Mouse (Mus musculus) embryonic facial prominence, embryonic 11.5 days (tissue): ENCODE measurements around the gene Zfp386. TPM values are rescaled to one million over a fixed set of nuclear protein-coding genes. Genes with fewer than 3 reads are reported as not detected.

Source experiments
- ATAC-seq: fragments of 200-750 bp; cut with Nextera tagmentation; replicated peaks from 2 replicates; pipeline ENCODE4 v1.8.0; 2017; ENCODE audit warnings: low read depth; ENCODE audit not compliant: insufficient number of reproducible peaks, low FRiP score, low TSS enrichment
- DNase-seq: peaks from one replicate; pipeline ENCODE4 v3.0.0-alpha.2; 2015; ENCODE audit warnings: low spot score
- H3K27ac ChIP-seq: fragments of 300-500 bp; sonication (generic); replicated peaks from 2 replicates; pipeline ENCODE4 v1.5.1; 2014; ENCODE audit warnings: mild to moderate bottlenecking, low read depth, low read length, control low read depth
- H3K27me3 ChIP-seq: fragments of 300-500 bp; sonication (generic); 2 replicates; pipeline ENCODE4 v1.6.1; 2014; ENCODE audit warnings: mild to moderate bottlenecking, low read length, moderate library complexity, mixed read lengths; ENCODE audit not compliant: control insufficient read depth, insufficient read depth
- H3K36me3 ChIP-seq: fragments of 300-500 bp; sonication (generic); replicated peaks from 2 replicates; pipeline ENCODE4 v1.6.1; 2014; ENCODE audit warnings: low read depth, mild to moderate bottlenecking, low read length, moderate library complexity, mixed read lengths; ENCODE audit not compliant: control insufficient read depth, insufficient read depth
- H3K4me1 ChIP-seq: fragments of 300-500 bp; sonication (generic); 2 replicates; pipeline ENCODE4 v1.6.1; 2014; ENCODE audit warnings: low read length, mixed read lengths; ENCODE audit not compliant: control insufficient read depth, insufficient read depth
- H3K4me2 ChIP-seq: fragments of 300-500 bp; sonication (generic); 2 replicates; pipeline ENCODE4 v1.6.1; 2014; ENCODE audit warnings: low read depth, mild to moderate bottlenecking, control low read depth, low read length, moderate library complexity
- H3K4me3 ChIP-seq: fragments of 300-500 bp; sonication (generic); 2 replicates; pipeline ENCODE4 v1.5.1; 2014; ENCODE audit warnings: low read depth, low read length, control low read depth
- H3K9ac ChIP-seq: fragments of 300-500 bp; sonication (generic); replicated peaks from 2 replicates; pipeline ENCODE4 v1.6.1; 2014; ENCODE audit warnings: mild to moderate bottlenecking, control low read depth, low read length
- H3K9me3 ChIP-seq: fragments of 300-500 bp; sonication (generic); replicated peaks from 2 replicates; pipeline ENCODE4 v1.6.1; 2016; ENCODE audit warnings: mild to moderate bottlenecking, low read length, inconsistent platforms, mixed read lengths; ENCODE audit not compliant: control insufficient read depth
- WGBS: fragments of 180-500 bp; shearing (Covaris S2); extraction: QIAGEN DNeasy Blood & Tissue Kit; methylation state at CpG from one replicate; pipeline ENCODE4 v1.1.7; 2014; 5-methylcytosine and 5-hydroxymethylcytosine counted together
- polyA plus RNA-seq: library from polyadenylated mRNA; unstranded; fragments of >200 nt; fragmentation: Nextera tagmentation; extraction: Ambion mirVana; gene quantifications from 2 replicates; pipeline ENCODE4 v1.2.1, GENCODE M21; 2014

The Zfp386 gene
- polyA plus RNA-seq, 1 experiment from 2014 or later = 80.2 TPM

GRCm38 (mm10) chr12:116096361-116096904 lies 48.9 kb downstream of the Zfp386 start:
- Histone ChIP-seq H3K9me3 (no peaks in the 10 kb centered on the region), H3K36me3 (no peaks in the 10 kb centered on the region), H3K4me3 (no peak overlapping the region), H3K4me1 (no peaks in the 10 kb centered on the region), H3K27me3 (no peaks in the 10 kb centered on the region), H3K27ac (no peak overlapping the region), H3K4me2 (no peak overlapping the region), H3K9ac (no peak overlapping the region)
- 69% methylated on average over 3 of the region's 3 CpGs for WGBS
- DNase-seq (no peak), ATAC-seq (no peak)

GRCm38 (mm10) chr12:116097166-116097565 lies 49.6 kb downstream of the Zfp386 start:
- DNase-seq (no peak), ATAC-seq (no peak)
- 89% methylated on average over 8 of the region's 8 CpGs for WGBS
- Histone ChIP-seq H3K27me3 (no peaks in the 10 kb centered on the region), H3K36me3 (no peaks in the 10 kb centered on the region), H3K9ac (no peak overlapping the region), H3K4me2 (no peak overlapping the region), H3K27ac (no peak overlapping the region), H3K4me3 (no peak overlapping the region), H3K4me1 (no peaks in the 10 kb centered on the region), H3K9me3 (no peaks in the 10 kb centered on the region)

GRCm38 (mm10) chr12:116101945-116102344 lies 54.4 kb downstream of the Zfp386 start:
- Histone ChIP-seq H3K9me3 (no peaks in the 10 kb centered on the region), H3K36me3 (no peaks in the 10 kb centered on the region), H3K4me2 (no peak overlapping the region), H3K27ac (no peak overlapping the region), H3K9ac (no peak overlapping the region), H3K27me3 (no peaks in the 10 kb centered on the region), H3K4me3 (no peak overlapping the region), H3K4me1 (no peaks in the 10 kb centered on the region)
- 90% methylated on average over 2 of the region's 2 CpGs for WGBS
- no peak for ATAC-seq
- DNase-seq = no peak

- DNase-seq (no peak), ATAC-seq (no peak)
- H3K9ac ChIP-seq = no peak overlapping the region
- H3K36me3 ChIP-seq = no peaks in the 10 kb centered on the region
- H3K4me3 ChIP-seq = no peak overlapping the region
- 75% methylated on average over 9 of the region's 9 CpGs for WGBS
- no peak overlapping the region for H3K4me2 ChIP-seq
- H3K9me3 ChIP-seq = no peaks in the 10 kb centered on the region
- no peak overlapping the region for H3K27ac ChIP-seq
- H3K4me1 ChIP-seq = no peaks in the 10 kb centered on the region
- H3K27me3 ChIP-seq = no peaks in the 10 kb centered on the region
Measured at GRCm38 (mm10) chr12:116109451-116110353, 62.2 kb downstream of the Zfp386 start.

GRCm38 (mm10) chr12:116111007-116111694 lies 63.6 kb downstream of the Zfp386 start:
- no peak for ATAC-seq
- H3K4me3 ChIP-seq = no peak overlapping the region
- H3K9me3 ChIP-seq = no peaks in the 10 kb centered on the region
- H3K9ac ChIP-seq = no peak overlapping the region
- H3K27me3 ChIP-seq = no peaks in the 10 kb centered on the region
- H3K36me3 ChIP-seq = no peaks in the 10 kb centered on the region
- no peaks in the 10 kb centered on the region for H3K4me1 ChIP-seq
- no peak for DNase-seq
- H3K27ac ChIP-seq = no peak overlapping the region
- 79% methylated on average over 7 of the region's 7 CpGs for whole genome bisulfite sequencing
- H3K4me2 ChIP-seq = no peak overlapping the region

Other genes starting within 250 kb of the Zfp386 start
- gene Vipr2, start 30.0 kb downstream of the Zfp386 start, polyA plus RNA-seq = 2.5 and 3.3 TPM in 2 replicates
- gene Wdr60, start 215.3 kb downstream of the Zfp386 start, polyA plus RNA-seq = 16.0 and 17.2 TPM in 2 replicates
- gene Gm11027, start 227.7 kb downstream of the Zfp386 start, polyA plus RNA-seq = not detected in 2 replicates
- gene Esyt2, start 233.5 kb downstream of the Zfp386 start, polyA plus RNA-seq = 18.8 and 21.6 TPM in 2 replicates